10 mouse cellular contexts compared by ENCODE assay signal in the genomic region with DNA sequence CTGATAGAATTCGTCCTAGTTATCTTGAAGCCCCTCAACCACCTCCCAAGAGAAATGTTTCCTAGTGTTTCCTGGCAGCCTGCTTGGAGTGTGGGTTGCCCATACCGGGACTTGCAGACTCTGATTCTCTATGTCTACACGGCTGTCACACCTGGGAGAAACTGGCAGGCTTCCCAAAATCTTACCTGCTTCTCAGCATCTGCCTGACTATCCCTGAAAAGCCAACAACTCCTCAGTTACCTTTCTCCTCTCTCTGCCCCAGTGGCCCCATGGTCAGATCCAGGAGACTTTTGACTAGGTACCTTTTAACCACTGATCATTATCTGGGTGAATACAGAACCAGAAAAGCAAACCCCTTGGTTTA. TPM values are rescaled to one million over a fixed set of nuclear protein-coding genes. Genes with fewer than 3 reads are reported as not detected.
DNase-seq lines count a peak whose midpoint lies in the region; ATAC-seq and TF ChIP-seq lines count a peak whose summit lies in the region.
"Had no signal": no experiment of that assay in that cellular context is flagged by ENCODE, and none has a peak within 500 bp of the region (broad histone marks: within the 10 kb centered on the region; RNA-seq: fewer than 3 reads in every experiment).

No protein-coding gene starts in this region.

- no peaks in the 10 kb centered on the region for H3K27me3 ChIP-seq in lung, postnatal 0 days (replicated peaks; ENCODE audit: insufficient read depth, low read length)
- no peaks in the 10 kb centered on the region for H3K27me3 ChIP-seq in limb, embryonic 14.5 days (ENCODE audit: control insufficient read depth, insufficient read depth, low read length)
- H3K27me3 ChIP-seq in stomach, embryonic 16.5 days (ENCODE audit: control insufficient read depth, insufficient read depth, low read length) = no peaks in the 10 kb centered on the region

- no peak for TF ChIP-seq POLR2A in lung, adult 2 months (IDR thresholded peaks at IDR 0.05; ENCODE audit: borderline replicate concordance, extremely low read depth, low read depth, low read length)
- TF ChIP-seq POLR2A in limb, embryonic 14.5 days (IDR thresholded peaks at IDR 0.05; ENCODE audit: borderline replicate concordance, extremely low read depth, insufficient read depth, insufficient read length) = no peak

- H3K4me2 ChIP-seq in lung, postnatal 0 days (replicated peaks; ENCODE audit: low read depth, low read length) = peak overlapping the region; percentile 91
- H3K4me2 ChIP-seq in limb, embryonic 14.5 days (replicated peaks; ENCODE audit: low read depth, low read length, severe bottlenecking) = peak overlapping the region; percentile 88
- H3K4me2 ChIP-seq in stomach, embryonic 16.5 days (ENCODE audit: low read depth, low read length) = peak overlapping the region; percentile 86

- no peak overlapping the region for H3K27ac ChIP-seq in lung, postnatal 0 days (ENCODE audit: low read length)
- no peak overlapping the region for H3K27ac ChIP-seq in limb, embryonic 14.5 days (replicated peaks; ENCODE audit: low read depth, low read length)
- H3K27ac ChIP-seq in stomach, embryonic 16.5 days (ENCODE audit: low read length) = no peak overlapping the region

- H3K4me3 ChIP-seq in lung, postnatal 0 days (ENCODE audit: low read depth, low read length) = no peak overlapping the region
- no peak overlapping the region for H3K4me3 ChIP-seq in lung, adult 2 months (replicated peaks; ENCODE audit: extremely low read depth, low read depth, low read length)
- peak overlapping the region; percentile 92; the same call in 1 of the 2 replicates for H3K4me3 ChIP-seq in limb, embryonic 14.5 days (replicated peaks; ENCODE audit: low read length)
- peak overlapping the region; percentile 95 for H3K4me3 ChIP-seq in stomach, embryonic 16.5 days (replicated peaks; ENCODE audit: low read length)

- ATAC-seq in lung, postnatal 0 days = no peak
- no peak for ATAC-seq in limb, embryonic 14.5 days (ENCODE audit: low FRiP score, low read depth)
- no peak for ATAC-seq in stomach, embryonic 16.5 days (ENCODE audit: insufficient read depth, low FRiP score)

- peaks cover 12% of the 10 kb centered on the region for H3K4me1 ChIP-seq in lung, postnatal 0 days (ENCODE audit: insufficient read depth, low read depth, low read length)
- peaks cover 11% of the 10 kb centered on the region for H3K4me1 ChIP-seq in lung, adult 2 months (ENCODE audit: control insufficient read depth, insufficient read depth, low read length)
- peaks cover 13% of the 10 kb centered on the region for H3K4me1 ChIP-seq in limb, embryonic 14.5 days (ENCODE audit: control insufficient read depth, insufficient read depth, low read length)
- peaks cover 26% of the 10 kb centered on the region for H3K4me1 ChIP-seq in stomach, embryonic 16.5 days (ENCODE audit: control insufficient read depth, insufficient read depth, low read length)

- no peaks in the 10 kb centered on the region for H3K36me3 ChIP-seq in lung, postnatal 0 days (ENCODE audit: insufficient read depth, low read length)
- no peaks in the 10 kb centered on the region for H3K36me3 ChIP-seq in limb, embryonic 14.5 days (ENCODE audit: control insufficient read depth, insufficient read depth, low read length)
- H3K36me3 ChIP-seq in stomach, embryonic 16.5 days (ENCODE audit: control insufficient read depth, insufficient read depth, low read length) = no peaks in the 10 kb centered on the region

- WGBS in lung, postnatal 0 days = 44% methylated on average over 3 of the region's 3 CpGs
- WGBS in lung, adult 2 months = 49% methylated on average over 3 of the region's 3 CpGs
- WGBS in limb, embryonic 14.5 days = 61% methylated on average over 3 of the region's 3 CpGs
- WGBS in stomach, embryonic 16.5 days = 62% methylated on average over 3 of the region's 3 CpGs

- no peak for TF ChIP-seq CTCF in lung, postnatal 0 days (IDR thresholded peaks at IDR 0.05)
- no peak for TF ChIP-seq CTCF in lung, adult 2 months (IDR thresholded peaks at IDR 0.05; ENCODE audit: insufficient read depth, low read length)

- no peak overlapping the region for H3K9ac ChIP-seq in lung, postnatal 0 days (replicated peaks; ENCODE audit: low read depth)
- no peak overlapping the region; the same call in 1 of the 2 replicates for H3K9ac ChIP-seq in limb, embryonic 14.5 days (ENCODE audit: low read depth, low read length, severe bottlenecking)
- H3K9ac ChIP-seq in stomach, embryonic 16.5 days (ENCODE audit: low read length) = peak overlapping the region; percentile 96

- no peaks in the 10 kb centered on the region for H3K9me3 ChIP-seq in lung, postnatal 0 days (ENCODE audit: low read length)
- H3K9me3 ChIP-seq in limb, embryonic 14.5 days (ENCODE audit: control insufficient read depth, low read length) = no peaks in the 10 kb centered on the region
- H3K9me3 ChIP-seq in stomach, embryonic 16.5 days (replicated peaks; ENCODE audit: control insufficient read depth, low read length) = no peaks in the 10 kb centered on the region

- peak; percentile 39 for DNase-seq in cerebellum, adult 9-10 months
- no peak for DNase-seq in cerebellum, adult 11 months
- no peak for DNase-seq in lung, postnatal 0 days (ENCODE audit: low spot score)
- no peak for DNase-seq in lung, adult 2 months
- no peak for DNase-seq in limb, embryonic 14.5 days (ENCODE audit: low spot score)
- no peak for DNase-seq in embryo, embryonic 10 days (ENCODE audit: low spot score)
- DNase-seq in adrenal gland, postnatal 10 days = no peak

- TF ChIP-seq EP300 in lung, postnatal 0 days (IDR thresholded peaks at IDR 0.05) = no peak

RNA-seq across cellular contexts. Expression of a gene that starts 1.6 kb away (rescaled TPM):
- 46.1 and 52.1 TPM in 2 replicates for polyA plus RNA-seq in lung, postnatal 0 days (2015; fragmentation: Nextera tagmentation; extraction: Ambion mirVana)
- 56.5 and 64.3 TPM in 2 replicates for polyA plus RNA-seq in lung, adult 2 months (2012; rRNA removed)
- 81.7 and 94.9 TPM in 2 replicates for polyA plus RNA-seq in limb, embryonic 14.5 days (2012; rRNA removed)
- polyA plus RNA-seq in limb, embryonic 14.5 days (2014; fragmentation: Nextera tagmentation; extraction: Ambion mirVana) = 118 and 124 TPM in 2 replicates
- polyA plus RNA-seq in stomach, embryonic 16.5 days (2015; fragmentation: Nextera tagmentation; extraction: Ambion mirVana) = 68.4 and 70.8 TPM in 2 replicates
- total RNA-seq in adrenal gland, postnatal 10 days (2021) = 100 to 1,000 TPM in 1 of 2 experiments, 10 to 100 TPM in 1; 92.2 to 106 TPM

RNA-seq across cellular contexts. Expression of a gene that starts 27.2 kb away (rescaled TPM):
- polyA plus RNA-seq in lung, postnatal 0 days (2015; fragmentation: Nextera tagmentation; extraction: Ambion mirVana) = 6.8 and 8.0 TPM in 2 replicates
- 31.7 and 33.2 TPM in 2 replicates for polyA plus RNA-seq in lung, adult 2 months (2012; rRNA removed)
- 57.5 and 64.1 TPM in 2 replicates for polyA plus RNA-seq in limb, embryonic 14.5 days (2012; rRNA removed)
- 13.0 and 13.2 TPM in 2 replicates for polyA plus RNA-seq in limb, embryonic 14.5 days (2014; fragmentation: Nextera tagmentation; extraction: Ambion mirVana)
- 16.1 and 16.4 TPM in 2 replicates for polyA plus RNA-seq in stomach, embryonic 16.5 days (2015; fragmentation: Nextera tagmentation; extraction: Ambion mirVana)
- total RNA-seq in adrenal gland, postnatal 10 days (2021) = 10 to 100 TPM; 12.3 to 14.3 TPM

RNA-seq across cellular contexts. Expression of a gene that starts 27.6 kb away (rescaled TPM):
- 46.8 and 47.0 TPM in 2 replicates for polyA plus RNA-seq in lung, postnatal 0 days (2015; fragmentation: Nextera tagmentation; extraction: Ambion mirVana)
- polyA plus RNA-seq in lung, adult 2 months (2012; rRNA removed) = 45.3 and 67.2 TPM in 2 replicates
- polyA plus RNA-seq in limb, embryonic 14.5 days (2012; rRNA removed) = 148 and 170 TPM in 2 replicates
- 67.0 and 82.3 TPM in 2 replicates for polyA plus RNA-seq in limb, embryonic 14.5 days (2014; fragmentation: Nextera tagmentation; extraction: Ambion mirVana)
- polyA plus RNA-seq in stomach, embryonic 16.5 days (2015; fragmentation: Nextera tagmentation; extraction: Ambion mirVana) = 83.2 and 93.8 TPM in 2 replicates
- 10 to 100 TPM; 57.5 to 58.1 TPM for total RNA-seq in adrenal gland, postnatal 10 days (2021)

RNA-seq across cellular contexts. Expression of a gene that starts 45.4 kb away (rescaled TPM):
- polyA plus RNA-seq in lung, postnatal 0 days (2015; fragmentation: Nextera tagmentation; extraction: Ambion mirVana) = not detected in 2 replicates
- polyA plus RNA-seq in lung, adult 2 months (2012; rRNA removed) = not detected in 2 replicates
- not detected in 2 replicates for polyA plus RNA-seq in limb, embryonic 14.5 days (2012; rRNA removed)
- polyA plus RNA-seq in limb, embryonic 14.5 days (2014; fragmentation: Nextera tagmentation; extraction: Ambion mirVana) = not detected in 2 replicates
- not detected in 2 replicates for polyA plus RNA-seq in stomach, embryonic 16.5 days (2015; fragmentation: Nextera tagmentation; extraction: Ambion mirVana)
- not detected for total RNA-seq in adrenal gland, postnatal 10 days (2021)
- total RNA-seq: left cerebral cortex, postnatal 14 days had no signal
- polyA plus RNA-seq: spleen, adult 2 months had no signal

RNA-seq across cellular contexts. Expression of a gene that starts 46.6 kb away (rescaled TPM):
- polyA plus RNA-seq in lung, postnatal 0 days (2015; fragmentation: Nextera tagmentation; extraction: Ambion mirVana) = not detected in 2 replicates
- not detected in 2 replicates for polyA plus RNA-seq in lung, adult 2 months (2012; rRNA removed)
- polyA plus RNA-seq in limb, embryonic 14.5 days (2012; rRNA removed) = not detected in 2 replicates
- not detected in 2 replicates for polyA plus RNA-seq in limb, embryonic 14.5 days (2014; fragmentation: Nextera tagmentation; extraction: Ambion mirVana)
- polyA plus RNA-seq in stomach, embryonic 16.5 days (2015; fragmentation: Nextera tagmentation; extraction: Ambion mirVana) = not detected in 2 replicates
- not detected for total RNA-seq in adrenal gland, postnatal 10 days (2021)
- total RNA-seq: left cerebral cortex, postnatal 14 days had no signal
- polyA plus RNA-seq: spleen, adult 2 months had no signal

Comparison
In these comparisons a context has a peak if more than half of its experiments do, and no peak if none do; other contexts are left out.
1. H3K4me3 ChIP-seq: peak in limb, embryonic 14.5 days (single experiment) and stomach, embryonic 16.5 days (single experiment); none in lung, postnatal 0 days (single experiment) and lung, adult 2 months (single experiment).
2. Peak in every context shown above with its lines, with median percentiles within 50 percentile points of each other: H3K4me2 ChIP-seq.